Mouse (Mus musculus): Measurements from ENCODE around the gene Phf24.

Phf24 gene

GRCm38 (mm10) chr4:42913391-42913790 is 3.1 kb upstream of the Phf24 start:
- DNase-seq (ENCODE audit: low read depth): no peak

DNA sequence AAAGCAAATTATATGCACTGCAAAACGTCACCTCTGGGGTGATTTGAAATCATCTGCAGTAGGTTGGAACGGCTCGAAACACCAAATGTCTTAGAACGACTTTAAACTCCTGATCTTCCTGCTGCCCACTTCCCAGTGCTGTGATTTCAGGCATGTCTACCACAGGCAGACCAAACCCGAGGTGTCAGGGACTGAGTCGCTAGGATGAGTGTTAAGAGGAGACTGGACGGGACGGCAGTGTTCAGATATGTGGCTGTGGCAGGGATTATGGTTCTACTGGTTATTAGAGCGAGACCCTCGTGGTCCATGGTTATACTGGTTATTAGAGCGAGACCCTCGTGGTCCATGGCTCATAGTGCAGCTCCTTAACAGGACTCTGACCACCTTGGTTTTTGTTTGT is 1.1 kb upstream of the Phf24 start:
- DNase-seq (ENCODE audit: low read depth): no peak

DNA sequence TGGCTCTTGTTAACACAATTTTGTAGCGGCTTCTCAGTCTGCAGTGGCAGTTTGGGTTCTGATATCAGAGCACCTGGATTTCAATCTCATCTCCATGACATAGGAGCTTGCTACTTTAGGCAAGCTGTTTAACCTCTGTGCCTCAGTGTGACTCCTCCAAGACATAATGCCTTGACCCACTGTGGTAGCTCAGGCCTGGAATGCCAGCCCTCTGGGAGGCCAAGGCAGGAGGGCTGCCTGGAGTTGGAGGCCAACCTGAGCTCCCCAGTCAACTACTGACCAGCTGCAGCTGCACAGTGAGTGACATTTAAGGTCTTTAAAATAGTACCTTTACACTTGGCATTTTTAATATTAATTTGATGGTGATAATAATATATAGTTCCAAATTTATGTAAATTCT is 494 bp upstream of the Phf24 start:
- DNase-seq (ENCODE audit: low read depth): no peak

- DNase-seq (ENCODE audit: low read depth): no peak
These were observed 928 bp downstream of the Phf24 start for GRCm38 (mm10) chr4:42917402-42917774.

- no peak for DNase-seq (ENCODE audit: low read depth)
These were observed 4.3 kb downstream of the Phf24 start for GRCm38 (mm10) chr4:42920726-42921125.

GRCm38 (mm10) chr4:42921536-42921935 is 5.1 kb downstream of the Phf24 start:
- no peak for DNase-seq (ENCODE audit: low read depth)

DNA sequence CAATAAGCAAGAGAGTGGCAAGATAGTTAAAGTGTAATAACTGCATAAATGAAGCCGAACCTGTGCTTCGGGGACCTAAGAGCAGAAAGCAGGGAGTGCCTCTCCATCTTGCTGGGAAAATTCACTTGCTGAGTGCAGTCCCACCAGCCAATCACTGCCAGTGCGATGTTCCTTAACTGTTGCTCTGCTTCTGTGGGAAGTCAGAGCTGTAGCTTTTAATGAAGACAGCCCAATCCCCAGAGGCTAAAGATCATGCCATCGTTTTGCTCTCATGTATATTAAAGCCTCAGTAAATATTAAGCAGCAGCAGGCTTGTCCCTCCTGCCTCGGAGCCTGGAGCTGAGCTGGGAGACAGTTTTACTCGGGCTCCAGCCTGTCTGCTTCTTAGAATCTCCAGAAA is 5.6 kb downstream of the Phf24 start:
- DNase-seq (ENCODE audit: low read depth): no peak

GRCm38 (mm10) chr4:42922461-42922860 is 6.0 kb downstream of the Phf24 start:
- DNase-seq (ENCODE audit: low read depth): no peak

- DNase-seq (ENCODE audit: low read depth): no peak
These were observed 7.7 kb downstream of the Phf24 start for GRCm38 (mm10) chr4:42924095-42924710.

GRCm38 (mm10) chr4:42928209-42928608 is 11.7 kb downstream of the Phf24 start:
- no peak for DNase-seq (ENCODE audit: low read depth)

- DNase-seq (ENCODE audit: low read depth): no peak
These were observed 12.5 kb downstream of the Phf24 start for GRCm38 (mm10) chr4:42928952-42929351.

GRCm38 (mm10) chr4:42932229-42932969 is 15.9 kb downstream of the Phf24 start:
- no peak for DNase-seq (ENCODE audit: low read depth)

- no peak for DNase-seq (ENCODE audit: low read depth)
These were observed 17.2 kb downstream of the Phf24 start for GRCm38 (mm10) chr4:42933630-42934029.

- DNase-seq (ENCODE audit: low read depth): peak; percentile 27
These were observed 24.9 kb downstream of the Phf24 start for GRCm38 (mm10) chr4:42941396-42941795.

- DNase-seq (ENCODE audit: low read depth): no peak
These were observed 26.9 kb downstream of the Phf24 start for GRCm38 (mm10) chr4:42943341-42943740.

DNA sequence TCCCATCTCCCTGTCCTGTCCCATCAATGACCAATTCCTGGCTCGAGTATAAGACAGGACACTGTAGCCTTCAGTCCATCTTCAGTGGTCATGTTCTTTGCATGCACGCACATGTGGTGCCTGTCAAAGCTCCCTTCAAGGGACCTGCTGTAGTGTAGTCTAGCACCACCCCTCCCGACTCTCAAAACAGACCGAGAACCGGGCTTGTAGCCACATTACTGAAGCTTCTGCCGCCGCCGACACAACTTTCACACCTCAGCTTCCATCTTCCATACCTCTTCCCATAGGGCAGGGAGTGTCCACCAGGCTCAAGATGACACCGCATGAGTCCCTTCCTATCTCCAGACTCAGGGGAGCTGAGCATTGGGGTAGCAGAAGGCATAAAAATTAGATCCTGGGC is 27.7 kb downstream of the Phf24 start:
- no peak for DNase-seq (ENCODE audit: low read depth)

DNA sequence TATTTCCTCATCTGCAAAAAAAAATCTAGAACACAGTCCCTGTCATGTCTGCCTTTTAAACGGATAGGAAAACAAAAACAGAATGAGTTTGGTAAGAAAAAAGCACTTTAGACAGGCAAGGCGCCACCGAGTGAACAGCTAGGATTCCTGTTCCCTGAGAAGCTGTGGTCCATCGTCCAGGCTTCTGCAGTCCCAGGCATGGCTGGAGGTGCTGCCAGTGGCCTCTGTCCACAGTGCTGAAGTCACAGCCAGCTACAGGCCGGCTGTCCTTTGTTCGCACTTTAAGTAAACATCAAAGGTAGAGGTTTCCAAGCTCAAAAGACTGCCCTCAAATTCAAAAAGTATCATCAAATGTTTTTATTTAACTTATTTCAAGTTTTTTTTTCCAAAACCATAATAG is 28.6 kb downstream of the Phf24 start:
- peak; percentile 71 for DNase-seq (ENCODE audit: low read depth)

DNA sequence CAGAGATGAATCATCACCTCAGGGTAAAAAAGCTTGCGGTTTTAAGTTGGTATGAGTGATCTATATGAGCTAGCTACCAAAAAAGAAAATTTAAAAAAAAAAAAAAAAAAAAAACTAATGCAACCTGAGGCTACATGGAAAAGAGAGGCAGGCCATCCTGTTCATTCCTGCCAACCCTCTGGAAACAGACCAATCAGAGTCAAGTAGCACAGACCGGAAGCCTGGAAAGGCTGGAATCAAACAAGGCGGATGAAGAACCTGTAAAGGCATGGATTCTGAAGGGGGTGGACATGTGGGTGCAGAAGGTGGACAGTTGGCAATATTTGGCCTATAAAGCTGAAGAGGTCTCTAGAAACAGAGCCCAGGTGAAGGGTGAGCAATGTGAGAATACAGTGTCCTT is 29.0 kb downstream of the Phf24 start:
- no peak for DNase-seq (ENCODE audit: low read depth)

DNA sequence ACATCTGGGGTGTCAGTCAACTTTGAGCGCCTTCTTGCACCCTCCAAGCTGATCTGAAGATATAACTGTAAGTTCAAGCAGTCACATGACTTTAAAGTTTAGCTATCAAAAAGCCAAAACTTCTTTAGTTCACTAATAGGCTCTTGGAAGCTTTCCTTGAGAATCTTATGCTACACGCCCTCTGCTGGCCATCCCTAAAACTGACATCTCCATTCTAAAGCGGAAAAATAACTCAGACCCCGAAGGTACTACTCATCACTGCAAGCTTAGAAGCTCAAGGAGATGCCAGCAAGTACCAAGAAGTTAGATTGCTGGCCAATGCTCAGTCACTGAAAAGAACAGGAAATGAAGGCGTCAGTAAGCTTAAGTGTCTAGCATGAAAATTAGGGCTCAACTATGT is 29.5 kb downstream of the Phf24 start:
- DNase-seq (ENCODE audit: low read depth): peak; percentile 75

DNA sequence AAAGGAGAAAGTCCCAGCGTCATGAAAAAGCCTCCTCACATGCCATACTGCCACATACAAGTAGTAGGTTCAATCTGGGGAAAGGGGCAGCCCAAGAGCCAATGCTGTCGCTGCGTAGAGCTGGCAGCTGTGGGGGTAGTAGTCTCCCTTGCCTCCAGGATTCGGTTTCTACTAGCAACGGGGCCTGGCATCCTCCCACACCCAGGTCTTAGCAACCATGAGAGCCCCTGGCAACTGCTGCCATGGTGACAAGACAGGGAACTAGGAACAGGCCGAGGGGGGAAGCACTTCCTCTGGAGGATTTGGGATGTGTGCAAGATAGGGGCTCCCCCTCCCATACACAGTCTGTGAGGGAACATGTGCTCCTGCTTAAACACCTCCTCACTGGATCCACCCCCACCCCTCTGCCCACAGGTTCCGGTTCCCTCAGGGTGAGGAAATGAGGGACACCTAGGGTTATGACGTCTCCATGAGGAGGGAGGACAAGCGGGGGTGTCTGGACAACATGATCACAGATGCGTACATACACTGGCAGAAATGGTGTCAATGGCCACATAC is 30.4 kb downstream of the Phf24 start:
- DNase-seq (ENCODE audit: low read depth): no peak

- DNase-seq (ENCODE audit: low read depth): no peak
These were observed 32.1 kb downstream of the Phf24 start for GRCm38 (mm10) chr4:42948527-42948926.

- DNase-seq (ENCODE audit: low read depth): no peak
These were observed 32.7 kb downstream of the Phf24 start for GRCm38 (mm10) chr4:42949051-42949675.

DNA sequence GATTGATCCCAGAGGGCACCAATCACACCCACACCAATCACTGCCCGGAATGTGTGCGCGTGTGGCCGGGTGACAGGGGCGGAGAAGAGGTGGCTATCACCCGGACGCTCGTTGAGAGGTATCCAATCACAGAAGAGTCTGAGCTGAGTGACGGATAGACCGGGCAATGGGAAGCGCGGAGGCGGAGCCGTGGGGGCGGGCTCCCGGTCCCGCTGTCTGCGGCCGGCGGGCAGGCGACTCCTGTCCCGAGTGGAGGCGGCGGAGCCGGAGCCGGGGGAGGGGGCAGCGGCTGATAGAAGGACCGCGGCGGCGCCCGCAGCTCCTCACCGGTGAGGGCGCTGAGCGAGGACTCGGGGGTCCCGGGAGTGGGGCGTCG is 33.2 kb downstream of the Phf24 start, which contains the start of gene Dnajb5:
TSS of gene Dnajb5 (plus strand) at position 139 of the 376 bp plus-strand sequence.
- DNase-seq (ENCODE audit: low read depth): peak; percentile 94
